Mouse (Mus musculus) layer of hippocampus, adult 8-10 months (tissue): ENCODE measurements at regions not wholly inside any gene's neighbourhood (a gene's known extent, or its start where the extent isn't known, plus 50 kb on each side); places are given as distances from the start of the nearest gene placed in this dataset.

Experiments
- DNase-seq, 2 experiments: peaks; one replicate each; pipeline ENCODE4 v3.0.0; 2022; ENCODE audit warnings: low spot score in 2 of 2

GRCm38 (mm10) chr6:20982931-20983330, 232.4 kb upstream of the Kcnd2 start:
- DNase-seq = peak in 1 of 2 experiments; percentile 9

- DNase-seq = no peak
These were observed 210.2 kb upstream of the Kcnd2 start for GRCm38 (mm10) chr6:21005077-21005476.

GRCm38 (mm10) chr6:21047924-21048323, 167.4 kb upstream of the Kcnd2 start:
- no peak for DNase-seq

GRCm38 (mm10) chr6:21093015-21093414, 122.3 kb upstream of the Kcnd2 start:
- DNase-seq = no peak

- DNase-seq = no peak
These were observed 103.9 kb upstream of the Kcnd2 start for GRCm38 (mm10) chr6:21111238-21111992.

- DNase-seq = no peak
These were observed 93.2 kb upstream of the Kcnd2 start for GRCm38 (mm10) chr6:21122119-21122518.

GRCm38 (mm10) chr6:21122852-21123251, 92.5 kb upstream of the Kcnd2 start:
- DNase-seq = no peak
